Mouse (Mus musculus): ENCODE measurements around the gene Ttc7. TPM values are rescaled to one million over a fixed set of nuclear protein-coding genes. Genes with fewer than 3 reads are reported as not detected.

Gene Ttc7
- polyA plus RNA-seq (2012; rRNA removed), result 7.8 and 8.4 TPM in 2 replicates
- 7.7 and 7.9 TPM in 2 replicates for polyA plus RNA-seq (2014; fragmentation: Nextera tagmentation; extraction: Ambion mirVana)

DNA sequence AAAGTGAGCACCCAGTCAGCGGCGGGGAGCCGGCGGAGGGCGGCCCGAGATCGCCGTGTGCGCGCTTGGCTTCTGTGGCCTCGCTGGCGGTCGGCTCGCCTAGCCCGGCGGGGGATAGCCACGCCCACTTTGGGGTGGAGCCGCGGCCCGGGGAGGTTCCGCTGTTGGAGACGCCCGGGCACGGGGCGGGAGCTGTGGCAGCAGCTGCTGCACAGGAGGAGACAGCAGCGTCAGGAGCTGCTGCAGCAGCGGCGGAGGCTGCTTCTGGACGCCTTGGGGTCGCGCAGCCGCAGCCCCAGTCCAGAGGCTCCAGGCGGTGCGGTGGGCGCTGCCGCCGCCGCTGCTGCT lies at the start of gene Ttc7:
Ttc7 (plus strand) TSS at position 181 of the 348 bp plus-strand sequence.
- peaks cover 7 to 15% of the 10 kb centered on the region in 2 experiments for H3K4me1 ChIP-seq (replicated peaks; ENCODE audit: control insufficient read depth in 2 of 2, insufficient read depth in 2 of 2, low read length in 1 of 2)
- peak; percentile 87 to 90 (median 88) for DNase-seq (ENCODE audit: low read depth in 3 of 3, low spot score in 3 of 3)
- H3K4me2 ChIP-seq (ENCODE audit: low read depth), result peak within 1 kb of the TSS; percentile 99
- peak within 1 kb of the TSS; percentile 75 to 78 for H3K4me3 ChIP-seq (ENCODE audit: insufficient read depth in 1 of 2, low read depth in 2 of 2, low read length in 2 of 2)
- H3K27me3 ChIP-seq (ENCODE audit: control insufficient read depth, insufficient read depth, low read length), result no peaks in the 10 kb centered on the region
- peak; percentile 90 for ATAC-seq (ENCODE audit: insufficient read depth)
- H3K9ac ChIP-seq (replicated peaks), result peak within 1 kb of the TSS; percentile 91
- H3K9me3 ChIP-seq (ENCODE audit: control insufficient read depth, low read length), result no peaks in the 10 kb centered on the region
- no peak for TF ChIP-seq CTCF (IDR thresholded peaks at IDR 0.05; ENCODE audit: low read depth)
- TF ChIP-seq EP300 (IDR thresholded peaks at IDR 0.05; ENCODE audit: low read depth), result no peak
- H3K27ac ChIP-seq, result peak within 1 kb of the TSS; percentile 87
- WGBS (ENCODE audit: insufficient replicate concordance), result 0% methylated on average over 38 of the region's 38 CpGs
- no peaks in the 10 kb centered on the region for H3K36me3 ChIP-seq (replicated peaks; ENCODE audit: control insufficient read depth, insufficient read depth, low read depth)

DNA sequence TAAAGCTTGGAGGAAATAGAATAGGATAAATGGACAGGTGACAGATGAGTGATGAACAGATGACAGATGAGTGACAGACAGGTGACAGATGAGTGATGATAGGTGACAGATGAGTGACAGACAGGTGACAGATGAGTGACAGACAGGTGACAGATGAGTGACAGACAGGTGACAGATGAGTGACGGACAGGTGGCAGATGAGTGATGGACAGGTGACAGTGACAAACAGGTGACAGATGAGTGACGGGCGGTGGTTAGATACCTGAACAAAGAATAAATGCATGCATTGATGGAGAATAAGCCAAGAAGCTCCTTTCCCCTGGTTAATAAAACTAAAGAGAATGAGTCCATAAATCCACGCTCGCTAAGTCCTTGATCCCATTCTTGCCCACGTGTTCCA lies 47.7 kb upstream of the Ttc7 start:
- DNase-seq (ENCODE audit: low read depth in 3 of 3, low spot score in 3 of 3), result no peak
- 68% methylated on average over 6 of the region's 6 CpGs for WGBS (ENCODE audit: insufficient replicate concordance)
- Histone ChIP-seq H3K27ac (no peak overlapping the region), H3K9ac (replicated peaks) (no peak overlapping the region), H3K4me1 (replicated peaks; ENCODE audit: control insufficient read depth in 2 of 2, insufficient read depth in 2 of 2, low read length in 1 of 2) (no peaks in the 10 kb centered on the region), H3K36me3 (replicated peaks; ENCODE audit: control insufficient read depth, insufficient read depth, low read depth) (no peaks in the 10 kb centered on the region), H3K9me3 (ENCODE audit: control insufficient read depth, low read length) (no peaks in the 10 kb centered on the region), H3K4me3 (ENCODE audit: insufficient read depth in 1 of 2, low read depth in 2 of 2, low read length in 2 of 2) (no peak overlapping the region), H3K27me3 (ENCODE audit: control insufficient read depth, insufficient read depth, low read length) (no peaks in the 10 kb centered on the region), H3K4me2 (ENCODE audit: low read depth) (no peak overlapping the region)
- no peak for TF ChIP-seq CTCF (IDR thresholded peaks at IDR 0.05; ENCODE audit: low read depth)
- TF ChIP-seq EP300 (IDR thresholded peaks at IDR 0.05; ENCODE audit: low read depth), result no peak
- ATAC-seq (ENCODE audit: insufficient read depth), result no peak

DNA sequence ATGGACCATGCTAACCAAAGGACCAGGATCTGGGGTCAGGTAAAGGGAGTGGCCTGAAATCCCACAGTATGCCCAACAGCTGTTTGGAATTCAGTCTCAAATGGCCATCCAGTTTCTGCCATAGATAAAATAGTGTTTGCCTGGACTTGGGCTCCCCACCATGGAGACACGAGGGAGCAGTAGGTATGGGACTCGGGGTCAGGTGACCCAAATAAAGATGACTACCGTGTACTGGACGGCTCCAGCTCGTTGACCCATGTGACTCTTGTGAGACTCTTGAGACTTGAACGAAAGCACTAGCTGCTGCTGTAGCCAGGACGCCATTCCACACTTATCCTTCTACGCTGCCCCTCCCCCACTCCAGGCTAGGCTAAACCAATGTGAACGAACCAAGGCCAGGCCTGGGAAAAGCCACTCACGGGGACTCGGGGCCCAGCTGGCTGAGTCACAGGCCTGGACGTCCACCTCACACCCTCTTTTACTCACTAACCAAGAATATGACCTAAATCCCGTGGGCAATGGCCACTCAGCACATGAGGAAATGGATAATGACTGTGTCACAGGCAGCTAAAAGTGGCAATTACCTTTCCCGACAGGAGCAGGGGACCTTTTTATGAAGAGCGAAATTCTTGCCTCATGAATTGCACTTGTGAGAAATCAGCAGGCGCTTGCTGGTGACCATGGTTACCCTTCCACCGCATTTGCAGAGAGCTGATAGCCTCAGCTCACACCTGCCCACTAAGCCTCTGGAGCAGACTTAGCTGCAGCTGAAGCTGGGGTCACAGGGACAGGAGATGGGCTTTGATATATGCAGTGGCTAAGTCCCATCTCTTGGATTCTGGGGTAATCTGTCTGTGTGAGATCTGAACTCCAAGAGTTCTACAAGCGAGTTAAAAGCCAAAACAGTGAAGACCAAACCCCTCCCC lies 45.7 kb upstream of the Ttc7 start:
- WGBS (ENCODE audit: insufficient replicate concordance), result 56% methylated on average over 18 of the region's 18 CpGs
- DNase-seq (ENCODE audit: low read depth in 3 of 3, low spot score in 3 of 3), result no peak
- TF ChIP-seq CTCF (IDR thresholded peaks at IDR 0.05; ENCODE audit: low read depth) (no peak), EP300 (IDR thresholded peaks at IDR 0.05; ENCODE audit: low read depth) (no peak)
- H3K27ac ChIP-seq, result no peak overlapping the region
- no peak overlapping the region for H3K4me2 ChIP-seq (ENCODE audit: low read depth)
- H3K27me3 ChIP-seq (ENCODE audit: control insufficient read depth, insufficient read depth, low read length), result no peaks in the 10 kb centered on the region
- no peaks in the 10 kb centered on the region for H3K9me3 ChIP-seq (ENCODE audit: control insufficient read depth, low read length)
- ATAC-seq (ENCODE audit: insufficient read depth), result no peak
- no peaks in the 10 kb centered on the region for H3K36me3 ChIP-seq (replicated peaks; ENCODE audit: control insufficient read depth, insufficient read depth, low read depth)
- no peak overlapping the region for H3K9ac ChIP-seq (replicated peaks)
- H3K4me1 ChIP-seq (replicated peaks; ENCODE audit: control insufficient read depth in 2 of 2, insufficient read depth in 2 of 2, low read length in 1 of 2), result no peaks in the 10 kb centered on the region
- no peak overlapping the region for H3K4me3 ChIP-seq (ENCODE audit: insufficient read depth in 1 of 2, low read depth in 2 of 2, low read length in 2 of 2)

DNA sequence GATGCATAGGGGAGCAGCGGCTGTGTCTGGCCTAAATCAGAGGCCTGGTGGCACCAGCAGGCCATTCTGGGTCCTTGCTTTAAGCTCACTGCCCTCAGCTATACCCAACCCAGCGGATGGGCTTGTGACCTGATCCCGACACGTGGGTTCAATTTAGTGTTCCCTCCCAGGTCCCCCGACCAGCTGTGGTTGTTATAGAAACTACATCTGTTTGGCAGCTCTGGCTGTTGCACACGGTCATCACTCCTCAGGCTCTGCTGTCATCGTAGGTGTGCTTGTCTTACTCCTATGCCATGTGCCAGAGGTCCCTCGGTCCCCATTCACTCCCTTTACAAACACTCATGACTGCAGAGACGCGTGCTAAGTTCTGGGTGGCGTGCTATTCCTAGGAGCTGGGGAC lies 44.9 kb upstream of the Ttc7 start:
- Histone ChIP-seq H3K36me3 (replicated peaks; ENCODE audit: control insufficient read depth, insufficient read depth, low read depth) (no peaks in the 10 kb centered on the region), H3K9ac (replicated peaks) (no peak overlapping the region), H3K4me1 (replicated peaks; ENCODE audit: control insufficient read depth in 2 of 2, insufficient read depth in 2 of 2, low read length in 1 of 2) (no peaks in the 10 kb centered on the region), H3K4me2 (ENCODE audit: low read depth) (no peak overlapping the region), H3K27ac (no peak overlapping the region), H3K27me3 (ENCODE audit: control insufficient read depth, insufficient read depth, low read length) (no peaks in the 10 kb centered on the region), H3K4me3 (ENCODE audit: insufficient read depth in 1 of 2, low read depth in 2 of 2, low read length in 2 of 2) (no peak overlapping the region), H3K9me3 (ENCODE audit: control insufficient read depth, low read length) (no peaks in the 10 kb centered on the region)
- 68% methylated on average over 11 of the region's 11 CpGs for WGBS (ENCODE audit: insufficient replicate concordance)
- no peak for ATAC-seq (ENCODE audit: insufficient read depth)
- DNase-seq (ENCODE audit: low read depth in 3 of 3, low spot score in 3 of 3), result no peak
- TF ChIP-seq CTCF (IDR thresholded peaks at IDR 0.05; ENCODE audit: low read depth) (no peak), EP300 (IDR thresholded peaks at IDR 0.05; ENCODE audit: low read depth) (no peak)

DNA sequence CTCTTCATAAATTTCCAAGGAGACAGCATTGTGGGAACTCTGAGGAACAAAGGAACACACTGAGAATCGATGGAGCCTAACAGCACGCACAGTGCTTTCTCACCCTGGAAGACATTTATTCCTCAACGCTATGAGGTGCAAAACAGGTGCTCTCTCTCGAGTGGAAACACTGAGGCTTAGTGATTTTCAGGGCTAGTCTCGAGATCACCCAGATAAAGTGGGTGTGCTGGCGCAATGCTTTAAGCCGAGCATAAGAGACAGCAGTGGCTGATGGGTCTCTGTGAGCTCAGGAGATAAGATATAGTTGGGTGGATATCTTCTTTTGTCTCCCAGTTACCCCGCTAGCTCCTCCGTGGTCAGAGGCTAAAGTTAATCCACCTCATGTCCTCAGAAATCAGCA lies 36.6 kb upstream of the Ttc7 start:
- no peaks in the 10 kb centered on the region for H3K36me3 ChIP-seq (replicated peaks; ENCODE audit: control insufficient read depth, insufficient read depth, low read depth)
- H3K4me1 ChIP-seq (replicated peaks; ENCODE audit: control insufficient read depth in 2 of 2, insufficient read depth in 2 of 2, low read length in 1 of 2), result peaks cover 0 to 12% of the 10 kb centered on the region in 2 experiments; a peak in 2 of 4 replicates
- no peak overlapping the region for H3K4me2 ChIP-seq (ENCODE audit: low read depth)
- H3K27ac ChIP-seq, result no peak overlapping the region
- no peak for DNase-seq (ENCODE audit: low read depth in 3 of 3, low spot score in 3 of 3)
- H3K9ac ChIP-seq (replicated peaks), result no peak overlapping the region
- H3K4me3 ChIP-seq (ENCODE audit: insufficient read depth in 1 of 2, low read depth in 2 of 2, low read length in 2 of 2), result no peak overlapping the region
- 32% methylated on average over 9 of the region's 9 CpGs for WGBS (ENCODE audit: insufficient replicate concordance)
- TF ChIP-seq EP300 (IDR thresholded peaks at IDR 0.05; ENCODE audit: low read depth) (no peak), CTCF (IDR thresholded peaks at IDR 0.05; ENCODE audit: low read depth) (no peak)
- H3K27me3 ChIP-seq (ENCODE audit: control insufficient read depth, insufficient read depth, low read length), result no peaks in the 10 kb centered on the region
- ATAC-seq (ENCODE audit: insufficient read depth), result no peak
- H3K9me3 ChIP-seq (ENCODE audit: control insufficient read depth, low read length), result no peaks in the 10 kb centered on the region
